Mouse (Mus musculus): ENCODE results near the gene Tbx21.

The Tbx21 gene

DNA sequence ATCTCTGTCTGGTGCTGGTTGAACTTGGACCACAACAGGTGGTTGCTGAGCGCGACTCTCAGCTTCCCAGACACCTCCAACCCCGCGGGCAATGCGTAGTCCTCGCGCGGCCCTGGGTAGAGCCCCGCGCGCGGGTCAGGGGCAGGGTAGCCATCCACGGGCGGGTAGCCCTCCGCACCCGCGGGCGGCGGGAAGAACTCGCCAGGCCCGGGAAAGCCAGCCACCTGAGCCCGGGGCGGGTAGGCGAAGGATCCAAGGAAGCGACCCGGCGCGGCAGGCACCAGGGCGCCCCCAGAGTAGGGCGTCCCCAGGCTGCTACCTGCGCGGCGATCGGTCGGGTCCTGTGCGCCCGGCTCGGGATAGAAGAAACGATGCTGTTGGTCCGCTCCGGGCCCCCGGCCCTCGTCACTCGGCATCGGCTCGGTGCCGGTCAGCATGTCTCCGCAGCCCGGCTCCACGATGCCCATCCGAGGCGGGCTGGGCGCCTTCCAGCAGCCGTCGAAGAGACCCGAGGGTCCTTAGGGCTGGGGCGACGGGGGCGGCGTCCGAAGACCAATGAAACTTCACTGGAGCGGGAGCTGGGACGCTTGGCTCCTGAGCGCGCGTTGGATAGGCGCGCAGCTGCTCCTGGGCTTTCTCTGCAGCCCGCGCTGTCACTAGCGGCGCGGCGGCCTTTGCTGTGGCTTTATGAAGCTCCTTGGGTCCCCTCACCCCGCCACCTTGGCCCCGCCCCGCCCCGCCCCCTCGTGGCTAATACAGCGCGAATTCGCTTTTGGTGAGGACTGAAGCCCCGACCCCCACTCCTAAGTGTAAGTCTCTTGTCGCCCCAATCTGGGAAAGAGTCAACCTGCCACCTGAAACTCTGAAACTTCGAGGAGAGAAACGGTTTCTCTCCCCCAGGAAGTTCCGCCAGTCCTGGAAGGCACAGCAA, at the start of gene Tbx21:
Gene Tbx21, minus strand, starts transcription at position 661 of the 931 bp plus-strand sequence.
- in situ Hi-C loops (cut with MboI, MseI): loop anchor here (5.0 to 10.0 kb wide), 2 partner anchors 32 to 1050 kb away; partner anchors contain the start of gene Ube2z

DNA sequence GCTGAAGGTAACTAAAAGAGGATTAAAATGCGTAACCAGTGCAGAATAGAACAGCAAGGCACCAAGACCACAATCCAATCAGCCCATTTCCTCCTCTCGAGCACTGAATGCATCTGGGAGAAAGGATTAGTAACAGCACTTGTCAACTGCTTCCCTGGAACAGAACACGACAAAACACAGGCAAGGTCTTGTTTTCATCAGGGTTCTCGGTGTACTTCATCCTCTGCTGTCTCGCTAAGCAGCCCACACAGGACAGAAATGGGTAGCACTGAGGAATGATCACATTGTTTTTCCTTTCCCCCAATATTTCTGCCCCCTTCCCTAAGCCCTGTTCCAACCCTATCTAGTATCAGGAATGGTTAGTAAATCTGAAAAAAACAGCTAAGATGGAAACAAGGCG, 45.2 kb upstream of the Tbx21 start:
- in situ Hi-C loops (cut with MboI, MseI): no loop called here

DNA sequence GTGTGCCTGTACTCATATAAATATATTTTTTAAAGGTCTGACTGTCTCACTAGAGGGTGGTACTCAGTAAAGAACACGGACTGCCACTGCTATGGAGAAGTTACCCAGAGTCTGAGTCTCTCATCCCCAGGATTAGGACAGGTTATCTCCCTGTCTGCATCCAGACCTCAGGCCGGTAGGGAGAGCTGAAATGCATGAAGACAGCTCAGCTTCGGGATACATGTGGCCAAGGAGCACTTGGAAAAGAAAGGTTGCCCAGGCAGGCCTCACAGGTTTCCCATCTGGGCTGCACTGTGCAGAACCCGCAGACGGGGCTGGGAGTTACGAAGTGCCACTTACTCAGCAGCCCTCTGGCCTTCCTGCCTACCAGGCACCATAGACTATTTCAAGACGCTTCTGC, 41.9 kb upstream of the Tbx21 start:
- in situ Hi-C loops (cut with MboI, MseI): no loop called here

DNA sequence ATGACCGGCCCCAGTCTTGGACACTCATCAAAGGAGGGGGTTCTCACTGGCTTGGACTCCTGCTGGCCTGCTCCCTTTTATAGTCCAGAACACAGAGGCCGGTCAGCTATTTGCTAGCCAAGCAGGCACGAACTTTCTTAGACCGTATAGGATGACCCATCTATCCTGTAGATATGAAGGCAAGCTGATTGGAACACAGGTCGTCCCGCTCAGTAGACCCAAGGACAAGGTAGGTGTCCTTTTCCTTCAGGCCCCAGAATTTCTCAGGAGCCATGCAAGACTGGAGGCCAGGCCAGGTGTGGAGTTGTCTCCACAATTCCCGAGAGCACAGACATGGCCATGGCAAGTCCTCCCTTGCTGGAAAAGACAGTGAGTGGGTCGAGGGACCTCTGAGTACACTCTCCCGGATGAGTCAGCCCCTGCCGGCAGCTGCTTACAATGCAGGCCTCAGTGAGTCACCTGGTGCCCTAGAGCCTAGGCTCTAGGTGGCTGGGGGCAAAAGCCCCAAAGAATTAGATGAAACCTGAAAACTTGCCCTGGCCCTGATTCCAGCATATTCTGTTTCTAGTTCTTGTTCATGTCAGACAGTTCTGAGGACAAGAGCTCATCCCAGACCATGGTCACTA, 37.6 kb upstream of the Tbx21 start:
- in situ Hi-C loops (cut with MboI, MseI): no loop called here

DNA sequence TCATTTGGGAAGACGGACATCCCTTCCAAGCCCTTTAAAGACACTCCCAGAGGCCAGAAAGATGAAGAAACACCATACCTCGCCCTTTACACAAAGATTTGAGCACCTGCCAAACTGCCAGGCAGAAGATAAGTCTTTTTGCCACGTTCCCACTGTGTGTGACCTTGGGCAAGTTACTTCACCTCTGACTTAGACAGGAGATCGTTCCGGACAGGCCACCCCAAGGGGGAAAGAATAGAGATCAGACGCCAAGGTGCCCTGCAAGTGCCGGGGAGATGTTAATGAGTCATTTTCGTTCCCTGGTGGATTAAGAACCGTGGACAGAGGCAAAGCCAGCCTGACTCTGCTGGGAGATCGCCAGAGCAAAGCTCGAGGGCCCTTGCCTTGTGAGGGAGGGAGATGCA, 36.9 kb upstream of the Tbx21 start:
- in situ Hi-C loops (cut with MboI, MseI): no loop called here

DNA sequence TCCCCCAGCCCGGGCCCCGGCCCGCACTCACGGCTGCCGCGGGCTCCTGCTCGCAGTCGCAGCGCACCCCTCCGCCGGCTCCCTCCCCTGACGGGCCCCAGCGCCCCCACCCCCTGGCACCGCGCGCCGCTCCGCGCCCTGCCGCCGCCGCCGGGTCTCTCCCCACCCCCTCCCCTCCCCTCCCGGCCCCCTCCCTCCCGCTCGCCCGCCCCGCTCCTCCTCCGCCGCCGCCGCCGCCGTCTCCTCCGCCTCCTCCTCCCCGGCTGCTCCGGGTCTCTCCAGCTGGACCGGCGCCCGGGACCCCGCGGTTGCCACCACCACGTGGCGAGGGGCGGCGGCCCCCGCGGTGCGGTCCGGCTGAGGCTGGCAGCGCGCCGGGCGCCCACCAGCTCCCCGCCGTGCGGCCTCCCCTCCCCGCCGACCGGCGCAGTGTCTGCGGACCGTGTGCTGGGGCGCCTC, 36.2 kb upstream of the Tbx21 start, which contains the start of gene Tbkbp1:
Gene Tbkbp1, minus strand, starts transcription at position 153 of the 459 bp plus-strand sequence.
- in situ Hi-C loops (cut with MboI, MseI): no loop called here

DNA sequence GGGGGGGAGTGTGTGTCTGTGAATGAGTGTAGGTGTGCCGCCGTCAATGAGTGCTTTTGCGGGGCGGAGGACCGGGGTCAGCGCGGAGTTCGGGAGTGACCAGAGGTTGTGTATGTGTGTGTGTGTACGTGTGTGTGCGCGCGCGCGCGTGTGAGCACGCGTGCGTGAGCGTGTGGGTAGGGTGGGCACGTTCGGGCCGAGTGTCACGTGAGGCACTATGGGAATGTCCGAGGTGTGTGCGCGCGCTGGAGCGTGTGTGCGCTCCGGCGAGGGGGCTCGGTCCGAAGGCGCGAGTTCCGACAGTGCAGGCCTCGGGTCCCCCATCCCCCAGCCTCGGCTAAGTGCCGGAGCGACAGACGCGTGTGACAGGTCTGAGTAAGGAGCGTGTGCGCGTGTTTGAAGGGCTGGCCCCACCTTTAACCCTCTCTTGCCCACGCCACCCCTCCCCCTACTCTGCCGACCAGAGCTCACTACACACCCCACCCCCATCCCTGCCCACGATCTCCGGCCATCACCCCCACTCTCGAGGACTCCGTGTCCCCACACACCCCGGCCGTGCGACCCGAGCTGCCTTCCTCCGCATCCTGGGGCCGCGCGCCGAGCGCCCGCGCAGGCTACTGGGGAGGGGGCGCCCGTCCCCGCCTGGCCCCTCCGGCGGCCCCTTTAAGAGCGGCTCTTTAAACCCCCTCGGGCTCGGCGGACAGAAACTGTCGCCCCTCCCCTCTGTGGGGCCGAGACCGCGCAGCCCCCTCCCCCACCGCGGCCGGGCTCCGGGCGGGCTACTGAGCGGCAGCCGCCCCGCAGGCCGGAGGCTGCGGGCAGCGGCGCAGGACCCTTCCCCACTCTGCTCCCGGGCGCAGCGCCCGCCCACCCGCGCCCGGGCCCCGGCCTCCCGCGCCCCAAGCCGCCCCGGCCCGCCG, 35.5 kb upstream of the Tbx21 start:
- in situ Hi-C loops (cut with MboI, MseI): no loop called here

DNA sequence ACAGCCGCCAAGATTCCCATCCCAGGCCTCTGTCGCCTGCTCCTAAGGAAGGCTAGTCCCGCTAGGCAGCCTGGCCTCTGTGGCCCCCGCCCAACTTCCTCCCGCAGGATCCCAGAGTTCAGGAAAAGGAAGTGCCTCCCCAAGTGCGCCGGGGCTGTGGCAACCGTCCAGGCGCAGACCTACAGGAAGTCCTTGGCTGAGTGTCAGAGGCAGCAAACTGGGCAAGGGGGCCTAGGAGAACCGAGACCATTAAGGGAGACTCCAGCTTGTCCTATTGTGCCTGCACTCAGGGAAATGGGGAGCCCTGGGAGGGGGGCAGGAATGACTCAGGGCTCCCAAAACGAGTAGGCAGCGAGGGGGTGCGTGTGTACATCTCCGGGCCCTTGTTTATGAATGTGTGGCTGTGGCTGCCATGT, 34.9 kb upstream of the Tbx21 start:
- in situ Hi-C loops (cut with MboI, MseI): loop anchor here (5.0 to 10.0 kb wide), 2 partner anchors 38 to 685 kb away; partner anchors contain the start of gene Skap1

DNA sequence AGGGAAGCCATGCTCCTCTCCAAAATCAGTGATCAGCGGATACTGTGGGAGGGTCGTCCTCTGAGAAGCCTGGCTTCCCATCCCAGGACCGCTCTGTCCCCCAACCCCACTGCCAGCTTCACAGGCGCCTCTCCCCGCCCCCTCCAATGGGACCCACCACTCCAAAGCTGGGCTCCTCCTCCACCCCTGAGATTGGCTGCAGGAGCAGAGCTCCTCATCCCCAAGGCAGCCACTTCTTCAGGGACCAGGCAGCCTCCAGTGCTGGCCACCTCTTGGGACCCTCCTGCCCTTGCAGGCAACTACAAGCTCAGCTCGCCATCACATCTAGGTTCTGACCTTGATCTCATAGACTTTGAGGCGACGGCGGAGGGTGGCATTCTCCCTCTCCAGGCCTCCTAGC, 33.9 kb upstream of the Tbx21 start:
- in situ Hi-C loops (cut with MboI, MseI): loop anchor here (5.0 to 10.0 kb wide), 2 partner anchors 37 to 684 kb away; partner anchors contain the start of gene Skap1

DNA sequence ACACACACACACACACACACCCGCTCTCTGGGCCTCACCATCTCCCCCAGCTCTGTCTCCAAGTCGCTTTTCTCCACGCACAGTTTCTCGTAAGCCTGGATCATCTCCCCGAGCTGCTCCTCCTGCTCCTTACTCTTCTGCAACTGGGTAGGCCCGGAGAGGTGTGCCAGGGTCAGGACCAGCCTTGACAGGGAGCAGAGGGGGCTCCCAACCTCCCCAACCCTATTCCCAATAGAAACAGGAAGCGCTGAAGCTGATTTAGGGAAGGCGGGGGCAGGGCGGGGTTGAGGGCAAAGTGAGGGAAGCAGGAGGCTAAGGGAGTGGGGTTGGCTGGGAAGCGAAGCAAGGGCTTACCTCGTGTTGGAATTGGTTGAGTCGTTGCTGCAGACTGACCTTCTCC, 33.5 kb upstream of the Tbx21 start:
- in situ Hi-C loops (cut with MboI, MseI): loop anchor here (5.0 to 10.0 kb wide), 2 partner anchors 36 to 684 kb away; partner anchors contain the start of gene Skap1

DNA sequence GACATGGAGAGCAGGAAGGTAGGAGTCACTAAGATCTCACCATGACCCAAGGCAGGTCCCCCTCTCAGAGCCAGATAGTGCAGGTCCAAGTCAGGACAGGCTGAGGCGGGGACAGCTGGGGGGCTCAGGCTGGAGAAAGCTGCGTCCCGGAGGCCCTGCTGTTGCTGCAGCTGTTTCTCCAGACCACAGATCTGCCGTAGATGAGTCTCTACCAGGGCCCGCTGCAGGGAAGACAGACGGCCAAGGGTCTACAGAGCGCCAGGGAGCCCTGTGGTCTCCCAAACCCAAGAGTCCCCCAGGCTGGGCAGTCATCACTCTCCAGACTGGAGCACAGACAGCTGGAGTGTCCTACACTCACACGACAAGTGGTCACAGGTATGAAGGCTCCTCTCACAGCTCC, 32.2 kb upstream of the Tbx21 start:
- in situ Hi-C loops (cut with MboI, MseI): loop anchor here (5.0 to 10.0 kb wide), 2 partner anchors 35 to 683 kb away; partner anchors contain the start of gene Skap1

DNA sequence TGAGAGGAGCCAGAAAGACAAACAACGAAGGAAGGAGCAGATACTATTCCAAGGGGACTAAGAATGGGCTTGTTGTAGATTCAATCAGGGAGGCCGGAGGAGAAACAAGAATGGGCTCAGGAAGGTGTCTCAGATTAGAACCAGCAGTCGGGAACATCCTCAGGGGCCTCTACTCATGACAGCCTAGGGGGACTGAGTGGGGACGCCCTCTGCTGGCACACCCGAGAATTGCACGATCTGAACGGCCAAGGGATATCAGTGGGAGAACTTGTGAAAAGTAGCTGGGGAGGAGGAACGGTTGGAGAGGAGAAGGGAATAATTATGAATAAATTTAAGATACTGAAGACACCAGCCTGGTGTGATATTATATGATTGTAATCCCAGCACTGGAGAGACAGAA, 31.6 kb upstream of the Tbx21 start:
- in situ Hi-C loops (cut with MboI, MseI): loop anchor here (5.0 to 10.0 kb wide), 2 partner anchors 34 to 682 kb away; partner anchors contain the start of gene Skap1

DNA sequence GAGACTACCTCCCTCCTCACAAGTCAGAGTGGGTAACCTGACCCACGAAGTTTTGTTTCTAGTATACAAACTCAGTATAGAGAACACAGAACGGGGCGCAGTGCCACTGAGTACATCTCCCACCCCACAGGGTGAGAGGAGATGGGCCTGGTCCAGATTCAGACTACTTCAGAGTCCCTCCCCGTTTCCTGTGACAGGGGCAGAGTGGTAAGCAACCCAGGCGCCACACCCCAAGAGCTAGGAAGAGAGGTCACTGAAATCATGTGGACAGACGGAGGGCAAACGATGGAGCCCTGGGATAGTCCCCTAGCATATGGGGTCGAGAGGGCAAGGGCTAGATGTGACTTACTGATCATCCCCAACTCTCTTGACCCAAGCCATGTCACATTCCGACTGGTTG, 30.8 kb upstream of the Tbx21 start:
- in situ Hi-C loops (cut with MboI, MseI): loop anchor here (5.0 to 10.0 kb wide), 2 partner anchors 34 to 681 kb away; partner anchors contain the start of gene Skap1

DNA sequence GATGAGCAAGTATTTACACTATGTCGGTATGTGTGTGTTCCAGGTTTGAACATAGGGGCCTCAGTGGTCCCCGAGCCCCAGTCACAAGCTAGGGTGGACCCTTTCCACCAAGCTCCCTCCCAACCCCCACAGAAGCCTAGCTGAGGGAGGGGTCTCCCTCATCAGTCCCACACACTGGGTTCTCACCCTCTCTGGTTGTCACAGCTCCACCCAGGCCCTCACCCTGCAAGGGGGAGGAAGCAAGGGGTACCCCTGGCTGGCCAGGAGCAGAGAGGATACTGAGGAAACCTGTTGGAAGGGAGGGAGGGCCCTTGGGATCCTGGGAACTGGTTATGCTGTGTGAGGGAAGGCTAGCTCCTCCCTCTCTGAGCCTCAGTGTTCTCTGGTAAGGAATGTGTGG, 30.2 kb upstream of the Tbx21 start:
- in situ Hi-C loops (cut with MboI, MseI): loop anchor here (5.0 to 10.0 kb wide), 2 partner anchors 33 to 681 kb away; partner anchors contain the start of gene Skap1

DNA sequence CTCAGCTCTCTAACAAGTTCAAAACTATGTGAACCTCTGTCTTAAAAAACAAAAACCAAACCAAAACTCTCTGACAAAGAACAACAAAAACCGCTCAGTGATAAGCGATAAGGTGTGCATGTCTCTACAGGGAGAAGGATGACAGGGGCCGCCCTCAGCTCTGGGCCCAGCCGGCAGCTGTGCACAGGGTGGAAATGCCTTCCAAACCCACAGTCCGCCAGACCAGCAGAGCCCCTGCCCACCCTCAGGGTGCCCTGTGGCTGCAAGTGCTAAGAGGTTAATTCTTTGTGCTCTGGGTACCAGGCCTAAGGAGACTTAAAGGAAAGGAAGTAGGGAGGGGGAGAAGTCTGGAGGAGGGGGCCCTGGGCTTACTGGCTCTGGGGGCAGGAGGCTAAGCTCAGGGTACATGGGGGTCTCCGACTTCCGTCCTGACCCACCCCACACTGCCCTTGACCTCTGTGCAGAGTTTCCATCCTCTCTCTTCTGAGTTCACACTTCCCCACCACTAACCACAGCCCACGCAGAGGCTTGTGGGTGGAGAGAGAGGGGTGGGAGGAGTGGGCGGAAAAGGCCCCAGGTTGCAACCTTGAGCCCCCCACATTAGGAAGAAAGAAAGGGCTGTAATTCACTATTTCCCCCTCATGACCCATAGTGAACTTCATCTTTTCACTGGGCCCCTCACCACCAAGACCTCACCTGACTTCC, 28.2 kb upstream of the Tbx21 start:
- in situ Hi-C loops (cut with MboI, MseI): loop anchor here (10.0 kb wide), 1 partner anchor 679 kb away; the partner anchor contains the start of gene Skap1

DNA sequence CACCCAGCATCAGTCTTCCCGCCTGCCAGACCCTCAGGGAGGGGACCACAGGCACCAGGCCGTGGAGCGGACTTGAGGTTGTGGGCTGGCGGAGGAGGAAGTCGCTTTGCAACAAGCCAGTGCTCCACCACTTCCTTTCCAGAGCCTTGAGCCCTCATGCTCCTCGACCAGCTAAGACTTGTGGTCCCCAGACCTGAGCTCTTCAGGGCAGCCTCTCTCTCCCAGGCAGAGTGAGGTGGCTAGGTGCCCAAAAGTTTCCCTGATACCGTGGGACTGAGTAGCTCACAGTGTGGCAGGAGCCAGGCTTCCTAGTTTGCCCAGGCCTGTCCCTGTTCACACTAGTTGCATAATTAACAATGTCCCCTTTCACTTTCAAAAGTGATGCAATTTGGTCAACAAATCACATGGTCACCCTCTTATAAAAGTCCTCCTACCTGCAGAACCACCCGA, 27.1 kb upstream of the Tbx21 start:
- in situ Hi-C loops (cut with MboI, MseI): loop anchor here (10.0 kb wide), 1 partner anchor 677 kb away; the partner anchor contains the start of gene Skap1

DNA sequence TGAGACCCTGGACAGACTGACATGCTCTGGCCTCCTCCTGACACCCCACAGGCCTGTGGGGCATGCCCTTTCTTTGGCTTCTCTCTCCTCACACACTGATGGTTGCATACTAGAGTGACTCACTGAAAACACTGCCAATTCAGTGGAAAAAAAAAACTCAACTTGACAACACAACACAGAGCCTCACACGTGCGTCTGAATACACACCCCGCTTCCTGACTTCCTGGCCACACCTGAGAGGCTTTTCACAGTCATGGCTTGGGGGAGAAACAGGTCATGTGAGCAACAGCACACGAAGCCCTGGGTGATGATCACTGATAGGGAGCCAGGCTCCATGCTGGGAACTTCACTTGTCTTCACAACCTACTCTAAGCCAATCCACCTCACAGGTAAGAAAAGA, 25.7 kb upstream of the Tbx21 start:
- in situ Hi-C loops (cut with MboI, MseI): loop anchor here (10.0 kb wide), 1 partner anchor 676 kb away; the partner anchor contains the start of gene Skap1

DNA sequence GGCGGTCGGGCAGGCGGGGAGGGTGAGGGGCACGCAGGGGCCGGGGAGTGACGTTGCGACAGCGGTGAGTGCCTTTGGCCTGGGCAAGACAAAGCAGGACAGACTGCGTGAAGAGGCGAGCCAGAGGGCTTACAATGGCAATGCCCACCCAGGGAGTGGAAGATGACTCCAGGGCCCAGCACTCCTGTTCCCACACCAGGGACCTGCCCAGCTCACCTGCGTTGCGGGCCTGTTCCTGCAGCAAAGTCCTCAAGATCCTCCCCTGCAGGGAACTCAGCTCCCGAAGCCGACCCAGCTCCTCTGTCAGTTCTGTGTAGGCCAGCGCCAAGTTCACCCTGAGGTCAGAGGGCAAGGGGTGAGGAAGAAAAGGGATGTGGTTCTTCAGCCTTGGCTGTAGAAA, 24.1 kb upstream of the Tbx21 start:
- in situ Hi-C loops (cut with MboI, MseI): no loop called here

DNA sequence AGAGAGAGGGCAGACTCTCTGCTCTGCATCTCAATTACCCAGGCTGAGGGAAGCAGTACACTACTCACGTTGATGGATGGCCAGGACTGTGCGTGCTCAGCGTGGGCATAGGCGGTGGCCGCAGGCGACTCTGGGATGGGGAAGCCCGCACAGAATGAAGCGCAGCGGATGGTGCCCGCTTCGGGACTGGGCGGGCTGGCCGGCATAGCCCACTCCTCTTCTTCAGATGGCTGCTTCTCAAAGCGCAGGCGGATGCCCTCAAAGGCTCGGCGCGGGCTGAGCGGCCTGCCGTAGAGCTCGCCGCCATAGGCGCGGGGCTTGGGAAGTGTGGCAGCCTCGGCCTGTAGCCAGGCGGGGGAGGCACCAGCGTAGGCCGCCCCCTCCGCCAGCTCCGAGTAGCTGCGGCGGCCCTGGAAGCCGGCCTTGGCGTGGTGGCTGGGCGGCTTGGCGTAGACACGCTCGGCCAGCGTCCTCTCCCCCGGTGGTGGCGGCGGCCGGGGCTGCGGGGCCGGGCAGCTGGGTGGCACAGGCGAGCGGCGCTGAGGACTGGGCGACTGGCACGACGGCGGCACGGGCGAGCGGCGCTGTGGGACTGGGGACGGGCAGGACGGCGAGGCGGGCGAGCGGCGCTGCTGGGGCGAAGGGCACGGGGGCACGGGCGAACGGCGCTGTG, 23.6 kb upstream of the Tbx21 start:
- in situ Hi-C loops (cut with MboI, MseI): no loop called here

Measured in T-helper 1 cell (primary cell).